Mouse (Mus musculus) layer of hippocampus, postnatal 36 days (tissue): ENCODE measurements around the gene Msx1. TPM values are rescaled to one million over a fixed set of nuclear protein-coding genes. Genes with fewer than 3 reads are reported as not detected.
"Not testable (repeated sequence)": the region's sequence is repeated elsewhere in the genome, so short reads cannot be mapped to it uniquely, and the experiment has no call there.

Experiments used
- DNase-seq, 2 experiments: peaks; one replicate each; pipeline ENCODE4 v3.0.0; 2022
- total RNA-seq, 2 experiments: library from RNA; stranded (reverse); gene quantifications; 2 replicates each; pipeline ENCODE4 v1.2.3; 2021

Gene Msx1
- 1 to 10 TPM; 4.7 to 5.8 TPM for total RNA-seq

GRCm38 (mm10) chr5:37824461-37824795 lies at the start of gene Msx1:
Gene Msx1, minus strand, starts transcription at chr5:37824583.
- peak; percentile 68 to 69 for DNase-seq

- no peak for DNase-seq
Measured at GRCm38 (mm10) chr5:37865471-37865870, 41.1 kb upstream of the Msx1 start.

GRCm38 (mm10) chr5:37864309-37864708 lies 39.9 kb upstream of the Msx1 start:
- no peak for DNase-seq

GRCm38 (mm10) chr5:37860846-37861245 lies 36.5 kb upstream of the Msx1 start:
- DNase-seq = no peak

- DNase-seq = peak; percentile 75
Measured at GRCm38 (mm10) chr5:37860151-37860721, 35.9 kb upstream of the Msx1 start.

- peak; percentile 54 to 63 for DNase-seq
Measured at GRCm38 (mm10) chr5:37857763-37858545, 33.6 kb upstream of the Msx1 start.

GRCm38 (mm10) chr5:37856057-37856456 lies 31.7 kb upstream of the Msx1 start:
- no peak for DNase-seq

- no peak for DNase-seq
Measured at GRCm38 (mm10) chr5:37854233-37854632, 29.9 kb upstream of the Msx1 start.

GRCm38 (mm10) chr5:37851305-37851982 lies 27.1 kb upstream of the Msx1 start:
- DNase-seq = no peak

- DNase-seq = no peak
Measured at GRCm38 (mm10) chr5:37848991-37849719, 24.8 kb upstream of the Msx1 start.

GRCm38 (mm10) chr5:37836267-37836646 lies 11.9 kb upstream of the Msx1 start:
- DNase-seq = no peak

- DNase-seq = no peak
Measured at GRCm38 (mm10) chr5:37835590-37836266, 11.3 kb upstream of the Msx1 start.

GRCm38 (mm10) chr5:37832766-37833165 lies 8.4 kb upstream of the Msx1 start:
- no peak for DNase-seq

- no peak for DNase-seq
Measured at GRCm38 (mm10) chr5:37832031-37832430, 7.6 kb upstream of the Msx1 start.

- not testable (repeated sequence) for DNase-seq
Measured at GRCm38 (mm10) chr5:37830436-37830835, 6.1 kb upstream of the Msx1 start.

- no peak for DNase-seq
Measured at GRCm38 (mm10) chr5:37829926-37830325, 5.5 kb upstream of the Msx1 start.

- no peak for DNase-seq
Measured at GRCm38 (mm10) chr5:37829296-37829670, 4.9 kb upstream of the Msx1 start.

- no peak for DNase-seq
Measured at GRCm38 (mm10) chr5:37828591-37829295, 4.4 kb upstream of the Msx1 start.

- no peak for DNase-seq
Measured at GRCm38 (mm10) chr5:37828001-37828400, 3.6 kb upstream of the Msx1 start.

GRCm38 (mm10) chr5:37827626-37827950 lies 3.2 kb upstream of the Msx1 start:
- no peak for DNase-seq

GRCm38 (mm10) chr5:37826706-37827625 lies 2.6 kb upstream of the Msx1 start:
- DNase-seq = no peak
